Mouse (Mus musculus): ENCODE measurements at regions not wholly inside any gene's neighbourhood (a gene's known extent, or its start where the extent isn't known, plus 50 kb on each side); places are given as distances from the start of the nearest gene placed in this dataset.

DNA sequence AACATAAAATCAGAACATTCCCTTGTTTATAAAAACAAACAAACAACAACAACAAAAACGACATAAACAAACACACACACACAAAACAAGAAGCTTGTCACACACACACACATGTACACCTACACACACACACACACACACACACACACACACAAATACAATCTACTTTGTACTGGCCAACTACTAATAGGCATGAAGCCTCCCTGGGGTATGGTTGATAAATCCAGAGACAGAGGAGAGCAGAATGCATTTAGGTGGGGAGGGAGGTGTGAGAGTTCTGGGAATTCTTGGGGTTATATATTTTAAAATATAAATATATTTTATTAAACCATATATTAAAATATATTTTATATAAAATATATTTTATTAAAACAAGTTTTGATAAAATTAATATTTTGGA, 371.6 kb upstream of the Pcdh20 start:
- Histone ChIP-seq H3K4me3 (replicated peaks) (no peak overlapping the region), H3K4me2 (no peak overlapping the region)
- no peak for ATAC-seq (ENCODE audit: low FRiP score)

DNA sequence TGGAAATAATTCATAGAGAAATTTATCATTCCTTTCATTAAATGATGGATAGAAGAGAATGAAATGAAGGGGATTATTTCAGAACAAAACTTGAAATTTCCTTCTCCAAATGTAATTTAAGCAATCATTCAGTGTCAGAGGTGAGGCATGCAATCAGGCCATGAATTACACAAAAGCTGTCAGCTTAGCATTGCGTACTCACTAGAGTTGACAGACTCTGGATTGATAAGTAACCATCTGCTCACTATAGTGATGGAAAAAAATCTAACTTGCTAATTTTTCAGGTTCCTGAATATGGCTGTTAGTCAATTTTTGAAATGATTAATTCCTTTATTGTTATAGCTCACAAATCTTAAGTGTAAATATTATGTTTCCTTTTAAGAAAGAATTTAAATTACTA, 334.5 kb upstream of the Pcdh20 start:
- Histone ChIP-seq H3K4me1 (no peaks in the 10 kb centered on the region), H3K27me3 (no peaks in the 10 kb centered on the region), H3K4me2 (no peak overlapping the region), H3K27ac (no peak overlapping the region), H3K36me3 (replicated peaks) (no peaks in the 10 kb centered on the region), H3K9ac (no peak overlapping the region), H3K4me3 (replicated peaks) (no peak overlapping the region), H3K9me3 (no peaks in the 10 kb centered on the region)
- 0 out of 2 replicates have a peak, but pooled peaks have one; percentile 60 for ATAC-seq (ENCODE audit: low FRiP score)
- 62% methylated on average over 1 of the region's 1 CpGs for WGBS

More for the DNA sequence above, 371.6 kb upstream of the Pcdh20 start:
- Histone ChIP-seq H3K36me3 (replicated peaks) (no peaks in the 10 kb centered on the region), H3K4me1 (no peaks in the 10 kb centered on the region), H3K9ac (no peak overlapping the region), H3K27ac (no peak overlapping the region), H3K27me3 (no peaks in the 10 kb centered on the region), H3K9me3 (no peaks in the 10 kb centered on the region)
- WGBS = 54% methylated on average over 1 of the region's 1 CpGs

DNA sequence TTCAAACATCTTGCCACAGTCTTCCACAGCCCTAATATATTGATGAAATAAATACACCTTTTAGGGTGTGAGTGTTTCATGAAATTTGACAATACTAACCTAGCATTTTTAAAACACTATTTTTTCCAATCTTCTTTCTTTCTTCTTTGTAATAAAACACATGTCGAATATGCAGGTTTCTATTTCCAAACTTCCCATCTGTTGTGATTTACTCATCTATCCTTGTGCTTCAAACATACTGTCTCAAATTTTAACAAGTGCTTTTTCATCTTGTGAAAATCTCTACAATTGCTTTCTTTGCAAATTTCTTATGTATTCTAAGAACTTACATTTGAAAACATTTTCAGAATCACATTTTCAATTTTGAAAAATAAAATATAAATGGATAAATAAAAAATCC, 330.1 kb upstream of the Pcdh20 start:
- no peak overlapping the region for H3K4me3 ChIP-seq (replicated peaks)
- H3K9ac ChIP-seq = no peak overlapping the region
- WGBS = 80% methylated on average over 1 of the region's 1 CpGs
- no peaks in the 10 kb centered on the region for H3K27me3 ChIP-seq
- H3K4me1 ChIP-seq = no peaks in the 10 kb centered on the region
- H3K27ac ChIP-seq = no peak overlapping the region
- H3K36me3 ChIP-seq (replicated peaks) = no peaks in the 10 kb centered on the region
- H3K4me2 ChIP-seq = no peak overlapping the region
- no peak for ATAC-seq (ENCODE audit: low FRiP score)
- H3K9me3 ChIP-seq = no peaks in the 10 kb centered on the region

DNA sequence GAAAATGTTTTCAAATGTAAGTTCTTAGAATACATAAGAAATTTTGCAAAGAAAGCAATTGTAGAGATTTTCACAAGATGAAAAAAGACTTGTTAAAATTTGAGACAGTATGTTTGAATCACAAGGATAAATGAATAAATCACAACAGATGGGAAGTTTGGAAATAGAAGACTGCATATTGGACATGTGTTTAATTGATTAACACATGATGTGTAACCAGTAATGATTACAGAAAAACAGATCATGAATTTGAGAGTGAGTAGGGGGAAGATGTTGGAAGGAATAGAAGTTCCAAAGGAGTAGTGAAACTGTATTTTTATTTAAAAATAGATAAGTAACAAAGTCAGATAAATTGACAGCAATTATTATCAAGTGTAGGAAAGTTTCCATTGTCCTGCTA, 329.3 kb upstream of the Pcdh20 start:
- ATAC-seq (ENCODE audit: low FRiP score) = no peak
- H3K4me3 ChIP-seq (replicated peaks) = no peak overlapping the region
- no peak overlapping the region for H3K9ac ChIP-seq
- no peaks in the 10 kb centered on the region for H3K4me1 ChIP-seq
- H3K27me3 ChIP-seq = no peaks in the 10 kb centered on the region
- no peaks in the 10 kb centered on the region for H3K9me3 ChIP-seq
- H3K27ac ChIP-seq = no peak overlapping the region
- no peaks in the 10 kb centered on the region for H3K36me3 ChIP-seq (replicated peaks)
- no peak overlapping the region for H3K4me2 ChIP-seq
